Mouse (Mus musculus): ENCODE results near the gene 1700003F12Rik. TPM values are rescaled to one million over a fixed set of nuclear protein-coding genes. Genes with fewer than 3 reads are reported as not detected.
A peak's percentile ranks its signal among the peaks of the same experiment; 100 is the strongest.

1700003F12Rik gene
- total and polyA plus RNA-seq, 2 experiments from 2014 or later = 2.5 to 5.3 TPM

DNA sequence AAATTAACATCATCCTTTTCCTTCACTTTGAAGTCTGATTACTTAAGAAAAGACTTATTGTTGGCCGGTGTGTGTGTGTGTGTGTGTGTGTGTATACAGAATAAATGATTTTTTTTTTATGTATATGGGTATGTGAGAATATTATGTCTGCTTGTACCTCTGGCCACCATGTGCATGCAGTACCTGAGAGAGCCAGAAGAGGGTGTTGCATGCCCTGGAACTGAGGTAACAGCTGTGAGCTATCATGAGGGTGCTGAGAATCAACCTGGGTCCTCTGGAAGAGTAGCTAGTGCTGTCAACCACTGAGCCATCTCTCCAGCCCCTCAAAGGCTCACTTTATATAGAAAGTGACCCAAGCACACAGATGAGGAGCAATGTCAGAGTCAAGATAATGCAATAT, 34.5 kb downstream of the 1700003F12Rik start:
- peak; percentile 36 for TF ChIP-seq CTCF (IDR thresholded peaks at IDR 0.05)
- Histone ChIP-seq H3K9ac (replicated peaks; ENCODE audit: low read length, poor library complexity, severe bottlenecking) (no peak overlapping the region), H3K4me3 (ENCODE audit: low read depth, low read length) (no peak overlapping the region), H3K4me1 (ENCODE audit: insufficient read depth, low read length) (peaks cover 4% of the 10 kb centered on the region; the same call in 1 of the 2 replicates), H3K27me3 (ENCODE audit: insufficient read depth, low read length) (no peaks in the 10 kb centered on the region), H3K9me3 (ENCODE audit: low read length) (no peaks in the 10 kb centered on the region), H3K27ac (ENCODE audit: low read depth, low read length) (no peak overlapping the region), H3K36me3 (ENCODE audit: insufficient read depth, low read length) (no peaks in the 10 kb centered on the region), H3K4me2 (ENCODE audit: low read depth, low read length, poor library complexity, severe bottlenecking) (no peak overlapping the region)
- ATAC-seq (ENCODE audit: low FRiP score) = no peak
- WGBS = 89% methylated on average over 1 of the region's 1 CpGs
- no peak for DNase-seq (ENCODE audit: low spot score)

DNA sequence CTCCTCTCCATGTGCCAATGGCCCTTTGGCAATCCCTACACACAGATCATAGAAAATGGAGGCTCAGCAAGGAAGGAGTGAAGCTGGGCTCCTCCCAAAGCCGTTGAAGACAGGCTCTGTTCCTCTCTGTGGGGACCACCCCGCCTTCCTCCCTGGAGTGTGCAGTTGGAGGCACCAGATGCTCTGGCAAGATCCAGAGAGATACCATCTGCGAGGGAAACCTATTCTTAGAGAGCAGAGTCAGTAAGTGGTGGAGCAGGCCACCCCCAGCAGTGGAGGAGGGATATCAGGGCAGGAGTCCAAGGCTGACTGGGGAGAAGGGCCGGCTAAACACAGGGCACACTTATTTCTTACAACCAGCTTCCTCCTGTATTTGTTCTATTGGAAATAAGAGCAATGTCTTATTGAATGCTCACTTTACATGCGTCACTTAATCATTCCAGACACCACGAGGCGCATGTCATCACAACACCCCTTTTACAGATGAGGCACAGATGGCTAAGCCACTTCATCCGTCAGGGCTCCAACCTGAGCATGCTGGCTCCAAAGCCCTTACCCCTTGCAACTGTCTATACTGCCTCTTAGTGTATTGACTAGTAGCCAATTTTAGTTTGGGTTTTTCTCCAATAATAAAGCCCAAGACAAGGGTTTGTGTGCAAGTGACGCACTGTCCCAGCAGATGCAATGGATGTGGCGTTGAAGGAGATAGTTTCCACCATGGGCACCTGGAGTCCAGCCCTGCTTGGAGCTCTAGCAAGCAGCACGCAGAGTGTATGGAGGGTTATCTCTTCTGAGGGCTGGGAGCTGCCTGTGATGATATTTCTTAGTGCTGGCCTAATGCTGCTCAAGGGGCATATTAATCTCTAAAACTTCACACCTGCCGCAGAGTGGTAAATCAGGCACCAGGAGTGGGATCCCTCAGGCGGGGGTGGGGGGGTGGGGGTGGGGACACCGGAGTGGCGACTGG, 37.3 kb downstream of the 1700003F12Rik start:
- TF ChIP-seq CTCF (IDR thresholded peaks at IDR 0.05) = no peak

DNA sequence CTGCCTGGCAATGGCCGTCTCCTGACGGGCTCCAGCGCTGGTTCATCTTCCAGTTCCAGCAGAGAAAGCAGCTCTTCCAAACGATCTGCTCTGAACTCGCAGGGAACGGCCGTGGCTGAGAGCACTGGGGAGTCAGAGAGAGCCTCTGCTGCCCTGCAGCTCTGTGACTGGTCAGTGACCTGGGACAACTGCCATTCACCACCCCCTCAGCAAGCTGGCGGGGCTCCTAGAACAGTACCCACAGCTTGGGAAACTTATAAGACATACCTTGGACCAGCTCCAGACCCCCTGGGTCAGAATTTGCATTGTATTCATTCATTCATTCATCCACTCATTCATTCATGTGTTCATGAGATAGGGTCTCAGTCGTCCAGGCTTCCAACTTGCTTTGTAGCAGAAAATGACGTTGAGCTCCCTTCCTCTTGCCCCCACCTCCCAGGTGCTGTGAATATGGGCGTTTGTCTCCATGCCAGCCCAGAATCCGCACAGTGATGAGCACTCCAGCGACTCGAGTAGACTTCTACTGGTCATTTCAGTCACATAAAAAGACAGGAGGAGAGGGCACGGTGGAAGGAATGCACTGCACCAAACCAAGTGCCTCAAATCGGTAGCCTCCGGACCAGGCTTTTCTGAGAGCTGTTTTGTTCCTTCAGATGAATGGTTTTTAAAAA, 38.2 kb downstream of the 1700003F12Rik start:
- H3K9me3 ChIP-seq (ENCODE audit: low read length) = no peaks in the 10 kb centered on the region

More for the DNA sequence above, 37.3 kb downstream of the 1700003F12Rik start:
- Histone ChIP-seq H3K27me3 (ENCODE audit: insufficient read depth, low read length) (no peaks in the 10 kb centered on the region), H3K9me3 (ENCODE audit: low read length) (no peaks in the 10 kb centered on the region), H3K9ac (replicated peaks; ENCODE audit: low read length, poor library complexity, severe bottlenecking) (no peak overlapping the region), H3K27ac (ENCODE audit: low read depth, low read length) (no peak overlapping the region), H3K36me3 (ENCODE audit: insufficient read depth, low read length) (peaks cover 5% of the 10 kb centered on the region; the same call in 1 of the 2 replicates), H3K4me1 (ENCODE audit: insufficient read depth, low read length) (no peaks in the 10 kb centered on the region), H3K4me3 (ENCODE audit: low read depth, low read length) (no peak overlapping the region), H3K4me2 (ENCODE audit: low read depth, low read length, poor library complexity, severe bottlenecking) (no peak overlapping the region)
- 56% methylated on average over 15 of the region's 15 CpGs for WGBS
- ATAC-seq (ENCODE audit: low FRiP score) = peak; percentile 68; the same call in 1 of the 2 replicates
- DNase-seq (ENCODE audit: low spot score) = peak; percentile 85

DNA sequence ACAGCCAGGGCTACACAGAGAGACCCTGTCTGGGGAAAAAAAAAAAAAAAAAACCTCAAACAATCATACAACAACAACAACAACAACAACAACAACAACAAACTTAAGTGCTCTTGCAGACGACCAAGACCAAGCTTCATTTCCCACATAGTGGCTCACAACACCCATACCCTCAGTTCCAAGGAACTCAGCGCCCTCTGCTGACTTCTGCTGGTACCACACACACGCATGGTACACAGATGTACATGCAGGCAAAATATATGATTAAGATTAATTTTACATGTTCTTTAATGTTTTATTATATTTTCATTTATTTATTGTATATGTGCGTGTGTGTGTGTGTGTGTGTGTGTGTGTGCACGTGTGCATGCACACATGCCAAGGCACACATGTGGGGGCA, 39.5 kb downstream of the 1700003F12Rik start:
- no peak for ATAC-seq (ENCODE audit: low FRiP score)
- 80% methylated on average over 5 of the region's 5 CpGs for WGBS
- peak; percentile 70 for TF ChIP-seq CTCF (IDR thresholded peaks at IDR 0.05)
- no peak overlapping the region for H3K9ac ChIP-seq (replicated peaks; ENCODE audit: low read length, poor library complexity, severe bottlenecking)
- no peaks in the 10 kb centered on the region for H3K27me3 ChIP-seq (ENCODE audit: insufficient read depth, low read length)
- no peaks in the 10 kb centered on the region for H3K9me3 ChIP-seq (ENCODE audit: low read length)
- no peak overlapping the region for H3K27ac ChIP-seq (ENCODE audit: low read depth, low read length)
- H3K4me1 ChIP-seq (ENCODE audit: insufficient read depth, low read length) = no peaks in the 10 kb centered on the region
- peak; percentile 58 for DNase-seq (ENCODE audit: low spot score)
- H3K4me3 ChIP-seq (ENCODE audit: low read depth, low read length) = no peak overlapping the region
- no peak overlapping the region for H3K4me2 ChIP-seq (ENCODE audit: low read depth, low read length, poor library complexity, severe bottlenecking)
- H3K36me3 ChIP-seq (ENCODE audit: insufficient read depth, low read length) = peaks cover 5% of the 10 kb centered on the region; the same call in 1 of the 2 replicates

More for the DNA sequence above, 38.2 kb downstream of the 1700003F12Rik start:
- DNase-seq (ENCODE audit: low spot score) (peak; percentile 52), ATAC-seq (ENCODE audit: low FRiP score) (no peak)
- Histone ChIP-seq H3K4me1 (ENCODE audit: insufficient read depth, low read length) (no peaks in the 10 kb centered on the region), H3K36me3 (ENCODE audit: insufficient read depth, low read length) (peaks cover 5% of the 10 kb centered on the region; the same call in 1 of the 2 replicates), H3K27me3 (ENCODE audit: insufficient read depth, low read length) (no peaks in the 10 kb centered on the region), H3K4me2 (ENCODE audit: low read depth, low read length, poor library complexity, severe bottlenecking) (no peak overlapping the region), H3K9ac (replicated peaks; ENCODE audit: low read length, poor library complexity, severe bottlenecking) (no peak overlapping the region), H3K4me3 (ENCODE audit: low read depth, low read length) (no peak overlapping the region), H3K27ac (ENCODE audit: low read depth, low read length) (no peak overlapping the region)
- TF ChIP-seq CTCF (IDR thresholded peaks at IDR 0.05) = no peak
- WGBS = 56% methylated on average over 17 of the region's 17 CpGs

DNA sequence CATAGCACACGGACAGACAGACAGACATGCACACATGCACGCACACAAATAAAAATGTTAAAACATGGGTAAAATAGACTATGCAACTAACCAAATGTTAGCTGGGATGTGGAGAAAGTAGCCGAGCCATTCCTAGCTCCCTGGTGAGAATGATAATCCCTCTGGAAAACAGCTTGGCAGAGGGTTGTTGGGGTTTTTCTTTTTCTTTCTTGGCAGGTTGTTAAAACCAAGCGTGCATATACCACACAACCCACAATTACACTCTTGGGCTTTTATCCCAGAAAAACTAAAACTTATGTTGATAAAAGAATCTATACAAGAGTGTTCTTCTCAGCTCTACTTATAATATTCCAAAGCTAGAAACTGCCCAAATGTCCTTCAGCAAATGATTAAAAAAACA, 42.2 kb downstream of the 1700003F12Rik start:
- WGBS = 64% methylated on average over 4 of the region's 4 CpGs
- TF ChIP-seq CTCF (IDR thresholded peaks at IDR 0.05) = no peak
- ATAC-seq (ENCODE audit: low FRiP score) = no peak

More for the DNA sequence above, 42.2 kb downstream of the 1700003F12Rik start:
- Histone ChIP-seq H3K9ac (replicated peaks; ENCODE audit: low read length, poor library complexity, severe bottlenecking) (no peak overlapping the region), H3K4me1 (ENCODE audit: insufficient read depth, low read length) (no peaks in the 10 kb centered on the region), H3K27ac (ENCODE audit: low read depth, low read length) (no peak overlapping the region), H3K4me2 (ENCODE audit: low read depth, low read length, poor library complexity, severe bottlenecking) (no peak overlapping the region), H3K27me3 (ENCODE audit: insufficient read depth, low read length) (no peaks in the 10 kb centered on the region), H3K9me3 (ENCODE audit: low read length) (no peaks in the 10 kb centered on the region), H3K36me3 (ENCODE audit: insufficient read depth, low read length) (peaks cover 5% of the 10 kb centered on the region; the same call in 1 of the 2 replicates), H3K4me3 (ENCODE audit: low read depth, low read length) (no peak overlapping the region)
- no peak for DNase-seq (ENCODE audit: low spot score)
